Mouse (Mus musculus) lung, adult 18-20 months (tissue): ENCODE measurements around the gene Cdh26.

Source experiments
- DNase-seq, 2 experiments: peaks; one replicate each; pipeline ENCODE4 v3.0.0; 2022; ENCODE audit warnings: mixed read lengths in 2 of 2

Gene Cdh26

DNA sequence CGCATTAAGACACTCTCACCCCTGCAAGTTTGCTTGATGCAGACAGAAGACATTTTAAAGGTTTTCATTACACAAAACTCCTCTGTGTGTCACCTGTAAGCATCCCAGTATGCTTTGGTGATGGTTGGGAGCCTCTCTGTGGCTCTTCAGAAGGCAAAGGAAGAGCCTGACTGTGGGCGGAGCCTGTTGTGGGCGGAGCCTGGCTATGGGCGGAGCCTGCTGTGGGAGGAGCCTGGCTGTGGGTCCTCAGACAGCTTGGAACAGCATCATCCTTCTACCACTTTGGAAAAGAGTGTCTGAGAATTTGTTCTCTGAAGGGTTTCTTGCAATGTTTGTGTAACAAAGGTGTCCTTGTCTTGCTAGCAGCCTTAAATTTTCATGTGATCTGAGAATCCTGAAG lies 82.7 kb downstream of the Cdh26 start:
- DNase-seq: no peak

- DNase-seq: no peak
These were observed 83.3 kb downstream of the Cdh26 start for GRCm38 (mm10) chr2:178513636-178514071.

DNA sequence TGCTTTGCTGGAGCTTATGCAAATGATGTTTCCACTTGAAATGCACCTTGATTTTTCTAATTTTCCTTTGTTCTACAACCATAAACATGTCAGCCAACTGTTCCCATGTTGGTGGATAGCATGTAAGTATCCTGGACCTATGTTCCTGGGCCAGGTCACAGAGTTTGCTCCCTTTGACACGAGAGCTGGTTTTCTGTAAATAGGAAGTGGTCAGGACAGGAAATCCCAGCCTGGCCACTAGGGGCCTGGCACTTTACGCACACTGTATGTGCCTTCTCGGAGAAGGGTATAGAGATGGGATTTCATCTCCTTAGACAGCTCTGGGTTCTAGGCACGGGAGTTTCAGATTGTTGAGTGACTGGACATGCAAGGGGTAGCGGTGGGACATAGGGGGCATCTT lies 86.1 kb downstream of the Cdh26 start:
- no peak for DNase-seq

GRCm38 (mm10) chr2:178516941-178517340 lies 86.6 kb downstream of the Cdh26 start:
- DNase-seq: no peak

DNA sequence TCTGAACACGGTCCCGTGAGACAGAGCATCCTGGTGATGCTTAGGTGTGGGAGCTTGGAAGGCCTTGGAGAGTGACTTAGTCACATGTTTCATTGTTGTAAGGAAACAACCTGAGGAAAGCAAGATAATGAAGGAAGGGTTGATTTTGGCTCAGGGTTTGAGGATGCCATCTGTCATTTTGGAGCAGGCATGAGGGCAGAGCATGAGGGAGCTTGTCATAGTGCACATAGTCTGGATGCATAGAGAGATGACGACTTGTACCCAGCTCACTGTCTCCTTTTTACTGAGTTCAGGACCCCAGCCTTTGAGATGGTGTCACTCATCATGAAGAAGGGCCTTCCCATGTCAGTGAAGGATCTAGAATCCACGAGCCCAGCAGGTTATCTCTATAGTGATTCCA lies 89.0 kb downstream of the Cdh26 start:
- no peak for DNase-seq

DNA sequence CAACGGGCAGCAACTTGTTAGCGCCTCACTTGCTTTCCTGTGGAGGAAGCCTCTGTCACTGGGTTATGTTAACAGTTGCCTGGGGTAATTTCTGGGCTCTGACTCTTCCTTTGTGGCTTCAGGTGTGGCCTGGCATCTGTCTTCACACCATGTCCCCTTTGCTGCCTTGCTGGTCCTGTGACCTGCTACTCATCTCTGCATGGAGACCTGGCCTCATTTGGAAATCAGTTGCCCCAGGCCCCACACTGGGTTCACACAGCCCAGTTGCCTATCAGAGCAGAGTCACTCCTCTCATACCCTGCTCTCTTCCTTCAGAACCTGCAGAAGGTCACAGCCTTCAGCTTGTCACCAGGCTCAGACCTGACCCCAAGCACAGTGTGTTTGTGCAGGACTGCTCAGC lies 89.9 kb downstream of the Cdh26 start:
- no peak for DNase-seq

DNA sequence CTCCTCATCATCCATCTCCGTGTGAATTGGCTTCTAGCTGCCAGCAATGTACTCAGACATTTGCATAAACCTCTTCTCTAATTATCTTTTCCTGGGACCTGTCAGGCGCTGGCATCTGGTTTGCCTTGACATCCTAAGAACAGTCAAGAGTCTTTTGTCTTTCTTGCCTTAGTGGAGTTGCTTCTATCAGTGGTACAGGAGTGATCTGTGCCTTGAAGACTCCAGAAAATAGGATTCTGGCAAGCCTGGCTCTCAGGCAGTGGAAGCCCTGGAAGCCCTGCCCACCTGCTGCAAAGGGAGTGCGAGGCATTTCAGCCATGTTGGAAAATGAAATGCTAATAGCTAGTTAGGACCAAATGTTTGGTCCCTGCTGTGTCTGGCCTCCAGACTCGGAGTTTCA lies 92.0 kb downstream of the Cdh26 start:
- DNase-seq: no peak

DNA sequence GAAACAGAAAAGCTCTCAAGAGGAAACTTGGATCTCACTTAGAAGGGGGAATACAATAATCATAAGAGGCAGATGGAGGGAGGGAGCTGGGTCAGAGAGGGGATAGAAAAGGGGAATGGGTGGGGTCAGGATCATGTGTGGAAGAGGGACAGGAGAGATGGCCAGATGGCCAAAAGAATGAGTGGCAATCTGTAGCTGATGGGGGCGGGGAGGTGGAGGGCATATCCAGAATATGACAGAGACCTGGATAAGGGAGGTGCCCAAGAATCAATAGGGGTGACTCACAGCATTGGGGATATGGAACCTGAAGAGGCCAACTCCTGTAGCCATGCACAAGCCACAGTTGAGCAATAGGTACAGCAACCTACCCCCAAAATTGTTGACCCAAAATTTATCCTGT lies 92.5 kb downstream of the Cdh26 start:
- no peak for DNase-seq

- DNase-seq: no peak
These were observed 96.4 kb downstream of the Cdh26 start for GRCm38 (mm10) chr2:178526776-178527175.

DNA sequence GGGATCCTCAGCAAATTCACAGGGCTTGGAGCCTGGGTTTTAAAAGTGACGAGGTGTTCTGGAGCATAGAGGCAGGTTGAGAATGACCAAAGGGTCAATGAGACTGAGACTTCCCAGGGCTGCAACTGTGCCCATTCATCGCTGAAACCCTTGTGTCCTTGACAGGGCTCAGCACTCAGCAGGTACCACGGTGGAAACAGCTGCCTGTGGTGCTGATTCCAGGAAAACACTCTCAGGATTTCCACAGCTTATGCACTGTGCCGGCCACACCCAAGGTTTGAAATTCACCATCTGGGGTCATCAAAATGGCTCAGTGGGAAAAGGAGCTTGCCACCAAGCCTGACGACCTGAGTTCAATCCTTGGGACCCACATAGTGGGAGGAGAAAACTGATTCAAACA lies 100.9 kb downstream of the Cdh26 start:
- DNase-seq: no peak

GRCm38 (mm10) chr2:178536574-178536973 lies 106.2 kb downstream of the Cdh26 start:
- DNase-seq: no peak
